Mouse (Mus musculus) embryonic stem cell, embryonic (primary cell): ENCODE measurements around the gene Mapkap1.

Experiments used
- CTCF ChIA-PET, 4 experiments: fragments of 300-600 bp in 2 of 4; fragments of 350-600 bp in 2 of 4; sonication (Branson Sonifier 250); formaldehyde crosslinking; loops; one replicate each; lab custom pipeline; 2022; ENCODE audit warnings: inconsistent platforms in 2 of 4; lab: Charles Lee
- POLR2A ChIA-PET, 4 experiments: fragments of 300-600 bp in 2 of 4; fragments of 350-600 bp in 2 of 4; sonication (Branson Sonifier 250); formaldehyde crosslinking; loops; one replicate each; lab custom pipeline; 2022; ENCODE audit warnings: antibody characterized with exemption in 4 of 4, inconsistent platforms in 1 of 4; lab: Charles Lee

The Mapkap1 gene

DNA sequence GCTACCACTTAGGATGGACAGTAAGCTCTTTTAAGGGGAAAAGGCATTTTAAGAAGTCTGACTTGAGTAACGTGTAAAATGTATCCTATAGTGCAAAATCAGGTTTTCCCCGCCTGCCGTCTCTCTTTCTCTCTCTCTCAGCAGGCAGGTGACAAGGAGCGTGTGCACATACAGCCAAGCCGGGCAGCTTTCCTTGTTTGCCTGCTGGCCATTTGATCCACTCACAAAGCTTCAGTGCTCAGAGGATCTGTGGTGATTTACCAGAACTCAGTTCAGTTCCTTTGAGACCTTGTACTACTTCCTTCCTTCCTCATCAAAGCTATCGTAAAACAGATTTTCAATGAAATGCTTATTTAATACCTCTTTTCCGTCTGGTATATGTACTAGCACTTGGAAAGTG lies 137.0 kb downstream of the Mapkap1 start:
- ChIA-PET POLR2A (interaction anchor here in 1 of 4 experiments (1.1 to 1.3 kb wide), 3 partner anchors 8 to 367 kb away, joined by 3 read pairs; no protein-coding TSS in a partner anchor), CTCF (interaction anchor here in 1 of 4 experiments (0.5 kb wide), 1 partner anchor 214 kb away, joined by 4 read pairs; no protein-coding TSS in a partner anchor)

DNA sequence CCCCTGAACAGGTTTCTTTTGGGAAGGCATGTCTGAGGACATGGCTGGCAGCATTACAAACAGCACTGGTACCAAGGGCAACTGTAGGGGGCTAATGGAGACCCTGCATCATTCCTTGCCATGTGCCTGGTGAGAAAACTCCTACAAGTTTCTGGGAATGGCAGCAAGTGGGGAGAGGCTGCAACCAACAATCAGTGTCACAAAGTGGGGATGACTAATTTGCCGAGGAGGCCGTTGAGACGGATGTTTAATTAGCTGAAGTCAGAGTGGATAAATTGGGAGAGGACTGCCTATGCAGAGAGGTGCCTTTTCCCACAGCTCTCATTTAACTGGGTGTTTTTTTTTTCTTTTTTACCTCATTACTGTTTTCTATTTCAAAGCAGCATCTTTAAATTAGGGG lies 137.4 kb downstream of the Mapkap1 start:
- CTCF ChIA-PET: no interaction called here
- POLR2A ChIA-PET: interaction anchor here in 1 of 4 experiments (1.1 to 1.3 kb wide), 3 partner anchors 9 to 367 kb away, joined by 3 read pairs; no protein-coding TSS in a partner anchor

GRCm38 (mm10) chr2:34544646-34545395 lies 138.2 kb downstream of the Mapkap1 start:
- ChIA-PET CTCF (no interaction called here), POLR2A (interaction anchor here in 1 of 4 experiments (0.9 kb wide), 1 partner anchor 37 kb away, joined by 3 read pairs; no protein-coding TSS in a partner anchor)

DNA sequence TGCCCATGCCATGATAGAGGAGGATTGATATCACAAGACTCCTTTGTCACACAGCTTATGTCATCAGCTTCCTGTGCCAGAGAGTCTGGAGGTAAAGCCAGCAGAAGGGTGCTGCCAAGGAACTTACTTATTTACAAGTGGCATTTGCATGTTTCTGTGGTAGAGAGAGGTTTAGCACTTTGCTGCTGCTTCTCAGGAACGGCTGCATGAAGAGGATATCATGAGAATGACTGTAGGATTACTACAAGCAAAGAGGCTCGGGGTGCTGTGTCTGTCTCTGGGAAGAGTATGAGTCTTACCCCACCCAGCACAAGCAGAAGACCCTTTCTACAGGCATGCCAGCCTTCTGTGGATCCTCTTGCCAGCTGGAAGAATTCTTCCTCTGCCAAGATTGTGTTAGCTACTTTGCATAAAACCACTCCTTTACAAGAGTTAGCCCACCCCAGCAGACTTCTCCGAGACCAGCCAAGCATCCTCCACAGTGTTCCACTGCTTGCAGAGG lies 139.7 kb downstream of the Mapkap1 start:
- ChIA-PET CTCF (no interaction called here), POLR2A (interaction anchor here in 1 of 4 experiments (0.9 kb wide), 2 partner anchors 39 to 61 kb away, joined by 3 to 4 read pairs; no protein-coding TSS in a partner anchor)

DNA sequence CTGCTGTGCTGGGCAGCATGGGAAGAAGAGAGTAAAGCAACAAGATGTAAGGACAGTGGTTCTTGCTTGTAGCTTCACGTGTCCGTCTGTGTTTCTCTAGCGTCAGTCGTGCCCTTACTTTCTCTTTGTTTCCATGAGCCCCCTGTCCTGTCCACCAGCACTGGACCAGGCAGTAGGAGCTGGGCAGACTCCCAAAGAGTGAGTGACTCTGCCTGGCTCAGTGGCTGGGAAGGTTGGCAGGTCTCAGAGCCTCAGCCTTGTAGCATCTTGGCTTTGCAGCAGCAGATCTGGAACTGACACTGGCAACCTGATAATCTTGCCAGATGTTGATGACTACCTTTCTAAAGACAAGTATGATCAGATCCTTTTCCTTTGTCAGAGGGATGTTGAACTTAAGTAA lies 140.9 kb downstream of the Mapkap1 start:
- ChIA-PET POLR2A (no interaction called here), CTCF (no interaction called here)

DNA sequence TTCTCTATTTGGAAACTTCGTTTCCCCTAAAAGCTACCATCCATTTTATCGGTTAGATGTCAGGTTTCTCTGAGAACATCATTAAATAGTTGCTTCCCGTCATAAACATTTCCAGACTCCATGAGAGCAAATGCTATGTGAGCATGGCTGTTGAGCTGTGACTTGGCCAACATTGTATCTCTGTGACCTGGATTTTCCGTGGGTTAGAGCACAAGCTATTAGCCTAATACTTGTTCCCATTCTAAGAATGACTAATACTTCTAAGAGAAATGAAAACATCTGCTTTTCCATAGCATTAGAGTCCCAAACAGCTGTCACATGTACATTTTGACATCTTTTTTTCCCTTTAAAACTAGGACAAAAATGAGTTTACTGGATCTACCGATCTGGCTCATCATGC lies 142.4 kb downstream of the Mapkap1 start:
- CTCF ChIA-PET: interaction anchor here in 1 of 4 experiments (0.7 kb wide), 1 partner anchor 217 kb away, joined by 3 read pairs; no protein-coding TSS in a partner anchor
- POLR2A ChIA-PET: interaction anchor here in 1 of 4 experiments (0.9 kb wide), 1 partner anchor 21 kb away, joined by 4 read pairs; no protein-coding TSS in a partner anchor

DNA sequence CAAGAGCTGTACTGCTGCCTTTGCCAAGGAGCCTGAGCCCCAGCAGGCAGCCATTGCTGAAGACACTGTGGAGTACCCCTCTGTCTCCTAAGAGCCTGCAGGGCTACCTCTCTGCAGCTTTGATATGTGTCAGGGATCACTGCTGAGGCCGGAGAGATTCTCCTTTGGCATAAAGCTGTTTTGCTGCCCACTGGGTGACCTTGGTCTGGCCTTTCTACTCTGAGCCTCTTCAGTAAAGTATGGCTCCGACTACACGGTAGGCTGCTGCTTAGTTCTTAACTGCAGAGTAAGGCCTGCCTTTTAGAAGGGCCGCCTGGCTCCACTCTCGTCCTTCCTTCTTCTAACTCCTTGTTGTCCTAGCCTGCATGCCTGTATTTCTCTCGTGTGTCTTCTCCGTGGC lies 142.9 kb downstream of the Mapkap1 start:
- POLR2A ChIA-PET: interaction anchor here in 3 of 4 experiments (0.6 to 1.6 kb wide), 3 partner anchors 10 to 607 kb away, joined by 3 to 4 read pairs (median 4); no protein-coding TSS in a partner anchor
- CTCF ChIA-PET: interaction anchor here in 1 of 4 experiments (0.7 kb wide), 1 partner anchor 218 kb away, joined by 3 read pairs; no protein-coding TSS in a partner anchor

DNA sequence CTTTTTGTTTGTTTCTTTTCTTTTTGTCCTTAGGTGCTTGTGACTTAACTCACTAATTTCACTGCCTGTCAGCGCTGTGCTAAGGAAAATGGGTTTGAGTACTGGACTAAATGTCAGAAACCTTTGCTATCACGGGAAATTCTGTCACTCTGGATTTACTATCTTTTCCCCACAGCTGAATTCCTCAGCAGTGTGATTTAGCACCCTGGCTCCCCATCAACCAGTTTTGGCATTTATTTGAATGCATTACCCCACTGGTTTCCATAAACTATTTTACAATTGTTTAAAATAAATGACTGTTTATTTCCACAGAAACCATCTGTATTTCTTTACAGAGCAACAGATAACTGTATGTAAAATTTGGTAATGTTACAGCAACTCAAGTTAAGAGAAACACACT lies 146.2 kb downstream of the Mapkap1 start:
- POLR2A ChIA-PET: no interaction called here
- CTCF ChIA-PET: no interaction called here

- ChIA-PET CTCF (interaction anchor here in 1 of 4 experiments (0.5 kb wide), 1 partner anchor 871 kb away, joined by 5 read pairs; no protein-coding TSS in a partner anchor), POLR2A (no interaction called here)
Observed at GRCm38 (mm10) chr2:34553580-34554231, 147.1 kb downstream of the Mapkap1 start.

- ChIA-PET POLR2A (interaction anchor here in 1 of 4 experiments (1.1 kb wide), 1 partner anchor 10 kb away, joined by 3 read pairs; no protein-coding TSS in a partner anchor), CTCF (no interaction called here)
Observed at GRCm38 (mm10) chr2:34560146-34560545, 153.6 kb downstream of the Mapkap1 start.

- POLR2A ChIA-PET: no interaction called here
- CTCF ChIA-PET: interaction anchor here in 1 of 4 experiments (1.0 kb wide), 1 partner anchor 8 kb away, joined by 3 read pairs; no protein-coding TSS in a partner anchor
Observed at GRCm38 (mm10) chr2:34563089-34563694, 156.6 kb downstream of the Mapkap1 start.

DNA sequence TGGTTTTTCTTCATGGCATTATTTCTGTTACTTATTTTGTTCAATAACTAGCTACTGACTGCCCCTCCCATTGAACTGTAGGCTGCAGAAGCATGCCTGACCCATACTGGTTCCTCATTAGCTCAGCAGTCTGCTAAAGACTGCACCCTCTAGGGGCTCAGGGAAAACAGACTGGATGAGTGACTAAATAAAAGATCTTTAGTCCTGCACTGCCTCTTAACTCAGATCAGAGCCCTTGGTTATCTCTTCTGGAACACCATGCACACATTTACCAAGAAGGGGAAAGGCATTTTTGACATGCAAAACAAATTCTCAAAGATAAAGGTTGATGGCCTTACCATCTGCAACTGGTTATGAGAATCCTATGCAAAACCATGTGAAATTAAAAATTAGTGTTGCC lies 157.3 kb downstream of the Mapkap1 start:
- POLR2A ChIA-PET: interaction anchor here in 1 of 4 experiments (0.5 kb wide), 1 partner anchor 65 kb away, joined by 3 read pairs; no protein-coding TSS in a partner anchor
- CTCF ChIA-PET: interaction anchor here in 1 of 4 experiments (1.0 kb wide), 1 partner anchor 9 kb away, joined by 3 read pairs; no protein-coding TSS in a partner anchor

DNA sequence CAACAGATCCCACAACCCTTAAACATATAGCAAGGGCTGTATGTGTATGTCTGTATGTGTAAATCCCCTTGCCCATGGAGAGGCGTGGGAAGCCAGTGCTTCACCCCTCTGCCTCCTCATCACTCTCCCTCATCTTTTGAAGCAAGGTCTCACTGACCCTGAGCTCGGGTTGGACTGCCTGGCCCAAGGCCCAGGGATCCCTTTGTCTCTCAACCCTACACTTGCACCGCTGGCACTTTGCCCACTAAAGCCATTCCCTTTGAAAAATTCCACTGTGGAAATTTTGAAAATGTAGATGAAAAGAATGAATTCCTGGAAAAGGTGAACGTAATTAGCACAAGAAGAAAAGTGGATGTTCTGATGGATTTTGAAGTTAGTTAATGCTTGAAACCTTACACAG lies 159.6 kb downstream of the Mapkap1 start:
- CTCF ChIA-PET: no interaction called here
- POLR2A ChIA-PET: interaction anchor here in 1 of 4 experiments (0.6 kb wide), 1 partner anchor 1015 kb away, joined by 3 read pairs; no protein-coding TSS in a partner anchor

DNA sequence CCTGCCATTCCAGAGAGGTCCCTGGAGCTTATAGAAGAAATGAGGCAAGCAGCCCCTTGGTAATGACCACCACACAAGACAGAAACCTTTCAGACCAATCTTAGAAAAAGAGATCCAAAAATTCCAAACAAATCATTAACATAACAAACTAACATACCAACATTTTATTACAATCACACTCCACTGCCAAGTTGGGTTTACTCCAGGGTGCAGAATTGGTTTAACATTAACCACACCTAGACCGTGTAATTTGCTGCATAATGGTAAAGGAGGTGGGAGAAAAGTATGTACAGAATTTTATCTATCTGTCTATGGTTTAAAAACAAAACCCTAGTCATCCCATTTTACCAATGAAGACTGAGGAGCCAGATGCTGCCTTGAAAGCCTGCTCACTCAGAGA lies 160.0 kb downstream of the Mapkap1 start:
- POLR2A ChIA-PET: no interaction called here
- CTCF ChIA-PET: interaction anchor here in 1 of 4 experiments (0.6 kb wide), 1 partner anchor 769 kb away, joined by 3 read pairs; no protein-coding TSS in a partner anchor

DNA sequence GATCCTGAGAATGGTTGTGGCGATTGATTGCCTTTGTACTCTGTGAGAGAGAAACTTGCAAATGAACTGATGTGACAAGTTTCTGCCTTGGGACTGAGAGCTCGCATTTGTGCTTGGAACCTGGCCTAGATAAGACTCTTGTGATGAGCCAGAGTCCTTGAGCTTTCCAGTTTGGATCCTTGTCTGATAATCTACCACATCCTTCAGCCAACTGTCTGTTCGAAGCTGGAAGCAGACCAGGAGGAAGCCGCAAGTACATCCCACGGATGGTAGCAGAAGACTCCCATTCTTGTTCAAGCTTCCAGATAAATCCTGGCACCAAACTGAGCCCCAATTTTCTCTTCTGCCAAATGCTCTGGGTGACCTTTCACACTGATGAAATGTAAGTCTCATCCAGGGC lies 162.6 kb downstream of the Mapkap1 start:
- POLR2A ChIA-PET: no interaction called here
- CTCF ChIA-PET: interaction anchor here in 1 of 4 experiments (0.6 kb wide), 1 partner anchor 471 kb away, joined by 3 read pairs; no protein-coding TSS in a partner anchor

GRCm38 (mm10) chr2:34570378-34570777 lies 163.8 kb downstream of the Mapkap1 start:
- POLR2A ChIA-PET: interaction anchor here (0.5 to 1.8 kb wide), 10 partner anchors 11 to 857 kb away, joined by 3 to 6 read pairs (median 4); no protein-coding TSS in a partner anchor
- CTCF ChIA-PET: interaction anchor here in 2 of 4 experiments (0.6 to 0.7 kb wide), 3 partner anchors 100 to 990 kb away, joined by 3 to 4 read pairs (median 3); no protein-coding TSS in a partner anchor

DNA sequence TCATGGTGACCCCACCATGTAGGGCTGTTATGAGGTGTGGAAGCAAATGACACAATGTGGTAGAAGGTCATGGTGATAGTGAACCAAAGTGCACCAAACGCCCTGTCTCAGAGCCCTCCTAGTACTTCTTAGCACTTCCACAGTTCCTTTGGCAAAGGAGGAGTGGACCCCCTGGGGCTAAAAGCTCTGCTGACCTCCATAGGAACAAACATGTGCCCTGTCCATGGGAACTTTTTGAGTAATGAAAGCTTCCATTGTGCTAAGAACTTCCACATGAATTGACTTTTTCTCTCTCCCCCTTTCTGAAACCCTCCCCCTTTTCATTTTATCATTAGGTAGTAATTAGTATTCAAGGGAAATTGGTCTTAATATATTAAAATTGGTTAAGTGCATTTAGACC lies 164.5 kb downstream of the Mapkap1 start:
- POLR2A ChIA-PET: interaction anchor here in 3 of 4 experiments (0.6 to 1.8 kb wide), 6 partner anchors 11 to 75 kb away, joined by 3 to 6 read pairs (median 3); no protein-coding TSS in a partner anchor
- CTCF ChIA-PET: no interaction called here

- ChIA-PET POLR2A (no interaction called here), CTCF (no interaction called here)
Observed at GRCm38 (mm10) chr2:34573073-34573472, 166.5 kb downstream of the Mapkap1 start.
